Mouse (Mus musculus): Measurements from ENCODE around the gene Noc2l.
A peak's percentile ranks its signal among the peaks of the same experiment; 100 is the strongest.

The Noc2l gene

GRCm38 (mm10) chr4:156235808-156236533 is at the start of gene Noc2l:
TSS of gene Noc2l (plus strand) at chr4:156236010.
- peak; percentile 94 for DNase-seq

DNA sequence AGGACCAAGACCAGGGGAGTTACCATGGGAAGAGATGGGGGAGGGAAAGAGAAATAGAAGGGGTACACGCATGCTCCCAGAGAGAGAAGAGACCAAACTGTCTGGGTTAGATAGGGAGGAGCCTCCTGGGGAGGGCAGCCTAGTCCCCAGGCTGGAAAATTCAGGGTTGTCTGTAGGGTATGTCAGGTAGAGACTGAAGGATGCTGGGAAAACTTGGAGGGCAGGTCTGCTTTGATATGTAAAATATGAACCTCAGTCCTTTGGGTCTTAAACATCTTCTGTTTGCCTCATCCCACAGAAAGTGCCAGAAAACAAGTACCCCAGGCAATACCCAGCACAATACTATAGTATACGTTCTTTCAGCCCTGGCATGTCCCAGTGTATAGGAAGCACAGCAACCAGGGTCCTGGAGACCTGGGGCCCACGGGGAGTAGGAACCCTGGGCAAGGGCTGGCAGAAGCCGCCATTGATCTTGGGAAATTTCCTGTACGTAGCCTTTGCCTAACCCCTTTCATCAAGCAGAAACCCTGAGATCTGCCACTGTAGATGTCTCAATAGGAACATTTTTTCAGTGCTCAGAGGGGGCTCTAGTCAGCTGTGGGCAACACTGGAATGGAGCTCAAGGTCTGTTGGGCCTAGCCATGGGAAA is 47.5 kb upstream of the Noc2l start:
- no peak for DNase-seq

GRCm38 (mm10) chr4:156188811-156189323 is 46.9 kb upstream of the Noc2l start:
- DNase-seq: peak; percentile 74

GRCm38 (mm10) chr4:156192421-156193199 is 43.2 kb upstream of the Noc2l start:
- DNase-seq: peak; percentile 84

- peak; percentile 74 for DNase-seq
These were observed 42.6 kb upstream of the Noc2l start for GRCm38 (mm10) chr4:156193200-156193590.

- DNase-seq: peak; percentile 46
These were observed 41.9 kb upstream of the Noc2l start for GRCm38 (mm10) chr4:156193906-156194305.

DNA sequence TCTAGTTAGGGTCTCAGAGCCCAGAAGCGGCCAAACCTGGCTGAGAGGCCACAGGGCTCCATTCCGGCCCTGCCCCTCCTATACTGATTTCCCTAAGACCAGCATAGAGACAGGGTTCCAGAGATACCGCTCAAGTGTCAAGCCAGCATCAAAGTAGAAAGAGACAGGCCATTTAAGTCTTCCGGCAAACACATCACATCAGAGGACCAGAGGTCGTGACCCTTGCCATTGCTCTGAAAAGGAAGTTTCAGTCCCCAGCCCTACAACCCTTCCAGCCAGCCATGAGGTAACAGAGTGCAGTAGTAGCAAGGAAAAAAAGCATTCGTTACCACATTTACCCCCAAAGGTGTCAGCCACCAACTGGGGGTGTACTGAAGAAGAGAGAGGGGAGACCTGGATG is 41.5 kb upstream of the Noc2l start:
- DNase-seq: no peak

GRCm38 (mm10) chr4:156195927-156196870 is 39.6 kb upstream of the Noc2l start:
- peak; percentile 86 for DNase-seq

DNA sequence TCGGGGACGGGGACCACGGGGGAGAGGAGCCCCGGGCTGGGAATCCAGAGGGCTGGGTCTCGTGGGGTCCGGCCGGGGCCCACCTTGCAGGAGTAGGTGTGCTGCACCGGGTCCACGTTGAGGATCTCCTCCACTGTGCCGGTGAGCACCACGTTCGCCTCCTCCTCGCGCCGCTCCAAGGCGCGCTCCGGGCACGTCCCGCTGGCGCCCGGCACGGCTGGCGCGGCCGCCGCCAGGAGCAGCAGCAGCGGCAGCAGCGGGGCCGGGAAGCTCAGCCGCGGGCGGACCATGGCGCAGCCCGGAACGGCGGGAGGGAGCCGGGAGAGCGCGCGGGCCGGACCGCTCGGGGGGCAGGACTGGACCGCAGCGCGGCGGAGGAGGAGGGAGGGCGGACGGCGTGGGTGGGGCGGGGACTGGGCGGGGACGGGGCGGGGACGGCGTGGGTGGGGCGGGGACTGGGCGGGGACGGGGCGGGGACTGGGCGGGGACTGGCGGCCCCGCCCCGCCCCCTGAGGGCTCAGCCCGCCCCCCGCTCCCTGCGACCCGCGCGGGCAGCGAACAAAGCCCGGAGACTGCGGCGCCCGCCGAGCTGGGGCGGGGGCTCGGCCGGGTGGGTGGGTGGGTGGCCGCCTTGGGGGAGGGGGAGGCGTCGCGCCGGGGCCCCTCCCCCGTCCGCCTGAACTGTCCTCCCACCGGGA is 38.5 kb upstream of the Noc2l start, which contains the start of gene Agrn:
Agrn (minus strand) TSS at position 358 of the 698 bp plus-strand sequence.
- peak; percentile 87 for DNase-seq

DNA sequence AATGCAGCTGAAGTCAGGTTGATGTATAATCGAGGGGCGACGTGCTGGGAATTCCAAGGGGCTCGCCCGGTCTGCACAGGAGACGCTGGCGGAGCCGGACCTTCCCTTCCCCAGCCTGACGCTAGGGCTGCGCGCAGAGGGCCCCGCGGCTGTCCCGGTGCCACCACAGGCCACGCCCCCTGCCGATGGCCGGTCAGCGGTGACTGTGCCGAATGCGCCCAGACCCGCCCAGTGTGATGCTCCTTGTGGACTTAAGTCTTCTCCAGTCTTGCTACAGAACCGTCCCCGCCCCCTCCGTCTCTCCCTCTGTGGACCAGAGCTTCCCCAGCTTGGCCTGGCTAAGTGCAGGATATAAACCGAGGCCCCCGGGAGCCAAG is 38.0 kb upstream of the Noc2l start:
- DNase-seq: peak; percentile 95

- DNase-seq: no peak
These were observed 35.0 kb upstream of the Noc2l start, which contains the start of gene Isg15 for GRCm38 (mm10) chr4:156200623-156201475. TSS of gene Isg15 (minus strand) at chr4:156200818.

DNA sequence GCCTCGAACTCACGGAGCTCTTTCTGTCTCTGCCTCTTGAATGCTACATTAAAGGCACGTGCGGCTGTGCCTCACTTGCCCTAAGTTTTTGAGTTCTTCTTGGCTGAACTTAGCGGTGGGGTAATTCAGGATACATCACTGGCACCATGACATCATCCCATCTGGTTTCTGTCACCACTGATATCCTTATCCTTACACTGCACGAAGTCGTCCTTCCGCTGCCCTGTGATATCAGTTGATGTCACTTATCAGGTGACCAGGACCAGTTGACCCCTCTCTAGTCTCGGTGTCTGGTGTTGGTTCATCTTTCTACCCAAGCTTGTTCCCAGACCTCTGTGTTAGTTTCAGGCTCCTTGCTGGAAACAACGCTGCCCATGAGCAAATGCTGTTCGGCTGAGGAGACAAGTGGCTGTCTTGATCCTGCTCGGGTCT is 33.3 kb upstream of the Noc2l start:
- DNase-seq: no peak

DNA sequence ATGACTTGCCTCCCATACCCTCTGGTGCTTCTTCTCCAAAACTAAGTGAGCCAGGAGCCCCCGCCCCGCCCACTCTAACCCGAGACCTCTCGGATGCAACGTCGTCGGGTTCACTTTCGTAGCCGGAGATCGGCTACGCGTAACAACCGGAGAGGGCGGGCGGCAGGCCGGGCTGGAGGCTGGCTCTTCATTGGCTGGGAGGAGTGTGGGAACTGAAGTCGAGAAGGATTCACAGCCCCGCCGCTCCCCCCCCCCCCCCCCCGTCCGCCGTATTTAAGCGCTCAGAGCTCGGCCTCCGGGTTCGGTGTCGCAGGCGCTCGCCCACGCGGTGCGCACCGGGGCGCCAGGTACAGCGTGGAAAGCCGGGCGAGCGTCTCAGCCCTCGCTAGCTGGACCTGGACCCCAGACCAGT is 32.8 kb upstream of the Noc2l start, which contains the start of gene AW011738:
AW011738 (plus strand) TSS at position 304 of the 412 bp plus-strand sequence.
- peak; percentile 80 for DNase-seq

DNA sequence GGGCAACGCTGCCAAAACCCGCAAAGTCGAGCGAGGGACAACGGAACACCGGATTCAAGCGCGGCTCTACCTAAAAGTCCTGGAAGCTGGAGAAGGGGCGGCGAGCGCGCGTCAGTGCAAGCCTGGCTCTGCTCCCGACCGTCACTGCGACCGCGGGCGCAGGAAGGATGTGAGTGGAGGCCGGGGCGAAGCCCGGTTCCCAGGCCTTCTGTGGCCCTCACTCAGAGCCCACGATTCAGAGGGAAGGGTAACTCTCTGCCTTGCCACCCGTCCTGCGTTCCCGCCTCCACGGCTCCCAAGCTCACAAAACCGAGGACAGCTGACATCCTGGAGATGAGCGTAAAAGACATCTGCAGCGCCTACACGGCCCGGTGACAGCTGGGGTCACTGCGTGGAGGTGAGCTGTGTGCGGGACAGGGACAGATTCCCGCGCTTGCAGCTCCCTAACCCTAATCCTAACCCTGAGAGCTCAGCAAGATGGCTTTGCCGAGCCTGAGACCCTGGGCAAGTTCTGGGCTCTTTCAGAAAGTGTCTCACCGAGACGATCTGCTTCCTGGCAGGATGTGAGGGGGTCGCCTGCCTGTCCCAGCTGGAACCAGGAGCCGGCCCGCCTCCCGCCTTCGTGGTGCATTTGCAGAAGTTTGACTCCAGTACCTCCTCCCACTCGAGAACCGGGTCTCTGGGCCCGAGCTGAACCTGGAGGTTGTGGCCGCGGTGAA is 32.2 kb upstream of the Noc2l start:
- DNase-seq: peak; percentile 41

DNA sequence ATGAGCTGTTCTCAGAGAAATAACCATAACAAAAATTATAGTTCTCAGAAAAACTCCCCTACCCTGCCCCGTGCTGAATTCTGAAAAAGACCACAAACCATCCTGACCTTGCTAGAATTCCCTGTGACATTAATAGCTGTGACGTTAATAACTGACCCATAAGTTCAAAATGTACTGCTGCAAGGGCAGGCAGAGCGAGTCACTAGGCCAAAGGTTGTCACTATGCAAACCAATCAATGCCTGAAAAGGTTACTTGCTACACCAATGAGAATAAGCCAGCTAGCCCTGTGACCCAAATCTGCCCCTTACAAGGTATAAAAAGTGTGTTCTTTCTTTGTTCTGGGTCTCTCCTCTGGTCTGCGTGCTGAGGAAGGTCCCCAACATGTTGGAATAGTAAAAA is 26.9 kb upstream of the Noc2l start:
- no peak for DNase-seq

DNA sequence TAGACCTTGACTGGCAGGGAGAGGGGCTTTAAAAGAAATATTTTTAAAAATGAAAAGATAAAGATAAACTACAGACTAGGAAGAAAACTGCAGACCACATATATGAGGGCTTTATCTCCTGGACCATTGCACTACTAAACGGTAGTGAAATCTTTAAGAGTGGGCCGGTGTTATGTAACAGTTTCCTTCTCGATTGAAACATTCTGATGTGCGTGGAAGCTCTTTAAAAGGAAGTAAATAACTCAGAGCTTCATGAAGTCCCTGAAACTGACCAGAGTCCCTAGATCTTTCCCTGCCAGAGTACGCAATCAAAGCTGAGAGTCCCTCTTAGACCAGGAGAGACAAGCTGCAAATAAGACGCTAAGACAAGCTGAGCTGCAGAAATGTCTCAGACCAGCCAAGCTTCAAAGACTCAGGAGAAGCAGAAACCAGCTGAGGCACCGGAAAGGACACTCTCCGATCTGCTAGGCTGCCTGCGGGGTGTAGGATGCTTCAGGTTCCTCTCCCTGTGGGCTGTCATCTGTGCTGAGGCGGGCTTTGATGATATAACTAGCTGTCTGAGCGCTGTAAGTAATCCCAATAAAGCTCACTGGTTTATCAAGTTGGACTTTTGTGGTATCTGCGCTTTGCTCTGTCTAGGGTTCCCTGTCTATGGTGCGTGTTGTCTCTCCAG is 25.7 kb upstream of the Noc2l start:
- DNase-seq: no peak

DNA sequence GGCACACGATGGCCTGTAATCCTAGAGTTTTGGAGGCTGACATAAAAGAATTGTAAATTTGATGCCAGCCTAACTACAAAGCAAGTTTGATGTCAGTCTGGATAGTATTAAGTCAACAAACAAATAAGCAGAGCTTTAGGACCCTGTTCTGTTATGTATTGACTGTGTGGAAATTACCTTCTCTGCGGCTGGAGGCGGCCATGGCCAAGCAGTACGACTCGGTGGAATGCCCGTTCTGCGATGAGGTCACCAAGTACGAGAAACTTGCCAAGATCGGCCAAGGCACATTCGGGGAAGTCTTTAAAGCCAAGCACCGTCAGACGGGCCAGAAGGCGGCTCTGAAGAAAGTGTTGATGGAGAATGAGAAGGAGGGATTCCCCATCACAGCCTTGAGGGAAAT is 22.7 kb upstream of the Noc2l start:
- DNase-seq: no peak

DNA sequence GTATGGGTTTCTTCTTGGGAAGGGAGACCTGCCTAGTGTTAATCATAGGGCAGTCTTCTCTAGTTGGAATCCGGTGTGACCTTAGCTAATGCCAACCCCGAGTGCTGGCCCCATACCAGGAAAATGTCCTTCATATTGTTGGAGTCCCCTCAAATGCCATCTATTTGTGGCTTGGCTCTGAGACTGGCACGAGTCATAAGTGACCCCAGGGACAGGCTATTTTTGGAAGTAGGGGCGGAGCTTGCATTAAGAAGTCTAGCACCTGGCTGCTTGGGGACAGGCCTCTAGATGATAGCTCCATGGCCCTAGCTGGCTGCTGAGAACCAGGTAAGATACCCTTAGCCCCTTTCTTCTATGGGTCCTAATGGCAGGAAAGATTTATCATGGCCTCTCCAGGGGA is 20.2 kb upstream of the Noc2l start, which contains the start of gene Perm1:
Perm1 (plus strand) TSS at position 220 of the 400 bp plus-strand sequence.
- peak; percentile 51 for DNase-seq

- no peak for DNase-seq
These were observed 19.6 kb upstream of the Noc2l start for GRCm38 (mm10) chr4:156216196-156216595.
